Mouse (Mus musculus) olfactory bulb, adult 2 months (tissue): ENCODE measurements around the gene Bbs5.

ENCODE experiments used
- CTCF ChIP-seq: fragments of 200-500 bp; IDR thresholded peaks from 2 replicates; pipeline ENCODE4 v1.5.1; 2012; ENCODE audit warnings: low read depth, mild to moderate bottlenecking, low read length, moderate library complexity; ENCODE audit not compliant: insufficient read depth
- POLR2A ChIP-seq: fragments of 200-500 bp; IDR thresholded peaks from 2 replicates; pipeline ENCODE4 v1.6.1; 2012; ENCODE audit warnings: mild to moderate bottlenecking, low read depth, low read length, moderate library complexity; ENCODE audit not compliant: insufficient read depth

DNA sequence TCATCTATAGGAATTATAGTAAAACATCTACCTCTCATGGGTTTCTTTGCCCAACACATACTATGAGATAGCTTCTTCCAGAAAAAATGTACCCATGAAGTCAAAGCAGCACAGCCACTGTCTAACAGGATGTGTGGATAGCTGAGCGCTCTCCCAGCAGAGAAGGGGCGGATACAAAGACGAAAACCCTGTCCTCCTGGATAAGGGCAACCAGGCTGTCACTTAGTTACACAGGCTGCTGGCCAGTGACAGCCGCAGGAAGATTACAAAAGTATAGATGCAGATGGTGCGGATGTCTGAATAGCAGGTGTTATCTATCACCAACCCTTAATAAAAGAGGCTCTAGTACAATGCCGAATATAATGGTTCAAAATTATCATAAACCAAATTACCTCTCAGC is 43.9 kb downstream of the Bbs5 start:
- TF ChIP-seq CTCF: no peak
- TF ChIP-seq POLR2A: no peak
